Mouse (Mus musculus): Measurements from ENCODE around the gene Adcy10. TPM values are rescaled to one million over a fixed set of nuclear protein-coding genes. Genes with fewer than 3 reads are reported as not detected.

The Adcy10 gene
- total and polyA plus RNA-seq, 2 experiments from 2014 or later, result not detected

- 0 out of 2 replicates have a peak, but pooled peaks cover 8% of the 10 kb centered on the region for H3K9me3 ChIP-seq (replicated peaks; ENCODE audit: control insufficient read depth, low read length)
- no peak overlapping the region for H3K4me3 ChIP-seq (ENCODE audit: low read depth, low read length)
- no peak overlapping the region for H3K9ac ChIP-seq (replicated peaks; ENCODE audit: low read depth, low read length)
- H3K27ac ChIP-seq (ENCODE audit: low read depth), result no peak overlapping the region
- no peaks in the 10 kb centered on the region for H3K27me3 ChIP-seq (ENCODE audit: control insufficient read depth, insufficient read depth, low read length)
- DNase-seq (ENCODE audit: low spot score) (no peak), ATAC-seq (ENCODE audit: insufficient read depth, low read depth) (no peak)
- TF ChIP-seq CTCF (IDR thresholded peaks at IDR 0.05; ENCODE audit: low read depth) (no peak), EP300 (IDR thresholded peaks at IDR 0.05; ENCODE audit: low read depth) (no peak)
- no peak overlapping the region for H3K4me2 ChIP-seq (ENCODE audit: low read depth, low read length)
- H3K36me3 ChIP-seq (replicated peaks; ENCODE audit: control insufficient read depth, insufficient read depth, low read length), result peaks cover 17% of the 10 kb centered on the region
- WGBS, result 35% methylated on average over 5 of the region's 5 CpGs
- H3K4me1 ChIP-seq (ENCODE audit: control insufficient read depth, insufficient read depth), result peaks cover 12% of the 10 kb centered on the region; the same call in 1 of the 2 replicates
These were observed 127.7 kb downstream of the Adcy10 start for GRCm38 (mm10) chr1:165612714-165613113.

GRCm38 (mm10) chr1:165613926-165614325, 128.9 kb downstream of the Adcy10 start:
- Histone ChIP-seq H3K36me3 (replicated peaks; ENCODE audit: control insufficient read depth, insufficient read depth, low read length) (peaks cover 11% of the 10 kb centered on the region), H3K9me3 (replicated peaks; ENCODE audit: control insufficient read depth, low read length) (0 out of 2 replicates have a peak, but pooled peaks cover 8% of the 10 kb centered on the region), H3K4me1 (ENCODE audit: control insufficient read depth, insufficient read depth) (peaks cover 24% of the 10 kb centered on the region), H3K9ac (replicated peaks; ENCODE audit: low read depth, low read length) (no peak overlapping the region), H3K27me3 (ENCODE audit: control insufficient read depth, insufficient read depth, low read length) (no peaks in the 10 kb centered on the region), H3K4me3 (ENCODE audit: low read depth, low read length) (no peak overlapping the region), H3K27ac (ENCODE audit: low read depth) (no peak overlapping the region), H3K4me2 (ENCODE audit: low read depth, low read length) (no peak overlapping the region)
- DNase-seq (ENCODE audit: low spot score) (no peak), ATAC-seq (ENCODE audit: insufficient read depth, low read depth) (no peak)
- TF ChIP-seq EP300 (IDR thresholded peaks at IDR 0.05; ENCODE audit: low read depth) (no peak), CTCF (IDR thresholded peaks at IDR 0.05; ENCODE audit: low read depth) (no peak)
- 83% methylated on average over 4 of the region's 4 CpGs for WGBS

- DNase-seq (ENCODE audit: low spot score) (no peak), ATAC-seq (ENCODE audit: insufficient read depth, low read depth) (no peak)
- Histone ChIP-seq H3K36me3 (replicated peaks; ENCODE audit: control insufficient read depth, insufficient read depth, low read length) (peaks cover 11% of the 10 kb centered on the region), H3K9ac (replicated peaks; ENCODE audit: low read depth, low read length) (no peak overlapping the region), H3K27me3 (ENCODE audit: control insufficient read depth, insufficient read depth, low read length) (no peaks in the 10 kb centered on the region), H3K4me3 (ENCODE audit: low read depth, low read length) (no peak overlapping the region), H3K27ac (ENCODE audit: low read depth) (no peak overlapping the region), H3K4me1 (ENCODE audit: control insufficient read depth, insufficient read depth) (peaks cover 24% of the 10 kb centered on the region), H3K9me3 (replicated peaks; ENCODE audit: control insufficient read depth, low read length) (0 out of 2 replicates have a peak, but pooled peaks cover 8% of the 10 kb centered on the region), H3K4me2 (ENCODE audit: low read depth, low read length) (no peak overlapping the region)
- TF ChIP-seq CTCF (IDR thresholded peaks at IDR 0.05; ENCODE audit: low read depth) (no peak), EP300 (IDR thresholded peaks at IDR 0.05; ENCODE audit: low read depth) (no peak)
- WGBS, result 90% methylated on average over 3 of the region's 3 CpGs
These were observed 129.8 kb downstream of the Adcy10 start for GRCm38 (mm10) chr1:165614793-165615192.

GRCm38 (mm10) chr1:165616652-165617051, 131.7 kb downstream of the Adcy10 start:
- peaks cover 21% of the 10 kb centered on the region for H3K4me1 ChIP-seq (ENCODE audit: control insufficient read depth, insufficient read depth)
- ATAC-seq (ENCODE audit: insufficient read depth, low read depth) (no peak), DNase-seq (ENCODE audit: low spot score) (no peak)
- peak overlapping the region; percentile 86 for H3K27ac ChIP-seq (ENCODE audit: low read depth)
- 0 out of 2 replicates have a peak, but pooled peaks cover 8% of the 10 kb centered on the region for H3K9me3 ChIP-seq (replicated peaks; ENCODE audit: control insufficient read depth, low read length)
- H3K9ac ChIP-seq (replicated peaks; ENCODE audit: low read depth, low read length), result no peak overlapping the region
- WGBS, result 38% methylated on average over 7 of the region's 7 CpGs
- H3K4me3 ChIP-seq (ENCODE audit: low read depth, low read length), result no peak overlapping the region
- no peak for TF ChIP-seq EP300 (IDR thresholded peaks at IDR 0.05; ENCODE audit: low read depth)
- TF ChIP-seq CTCF (IDR thresholded peaks at IDR 0.05; ENCODE audit: low read depth), result no peak
- H3K36me3 ChIP-seq (replicated peaks; ENCODE audit: control insufficient read depth, insufficient read depth, low read length), result peaks cover 11% of the 10 kb centered on the region
- no peak overlapping the region for H3K4me2 ChIP-seq (ENCODE audit: low read depth, low read length)
- no peaks in the 10 kb centered on the region for H3K27me3 ChIP-seq (ENCODE audit: control insufficient read depth, insufficient read depth, low read length)

GRCm38 (mm10) chr1:165617166-165617891, 132.3 kb downstream of the Adcy10 start:
- TF ChIP-seq EP300 (IDR thresholded peaks at IDR 0.05; ENCODE audit: low read depth) (no peak), CTCF (IDR thresholded peaks at IDR 0.05; ENCODE audit: low read depth) (no peak)
- peak overlapping the region; percentile 86 for H3K27ac ChIP-seq (ENCODE audit: low read depth)
- peaks cover 11% of the 10 kb centered on the region for H3K36me3 ChIP-seq (replicated peaks; ENCODE audit: control insufficient read depth, insufficient read depth, low read length)
- peaks cover 21% of the 10 kb centered on the region for H3K4me1 ChIP-seq (ENCODE audit: control insufficient read depth, insufficient read depth)
- ATAC-seq (ENCODE audit: insufficient read depth, low read depth) (peak; percentile 50), DNase-seq (ENCODE audit: low spot score) (peak; percentile 62)
- H3K4me3 ChIP-seq (ENCODE audit: low read depth, low read length), result no peak overlapping the region
- 40% methylated on average over 15 of the region's 15 CpGs for WGBS
- no peak overlapping the region for H3K4me2 ChIP-seq (ENCODE audit: low read depth, low read length)
- H3K9me3 ChIP-seq (replicated peaks; ENCODE audit: control insufficient read depth, low read length), result 0 out of 2 replicates have a peak, but pooled peaks cover 8% of the 10 kb centered on the region
- H3K27me3 ChIP-seq (ENCODE audit: control insufficient read depth, insufficient read depth, low read length), result no peaks in the 10 kb centered on the region
- no peak overlapping the region for H3K9ac ChIP-seq (replicated peaks; ENCODE audit: low read depth, low read length)
